Mouse (Mus musculus): ENCODE results near the gene Cenps. TPM values are rescaled to one million over a fixed set of nuclear protein-coding genes. Genes with fewer than 3 reads are reported as not detected.
A peak's percentile ranks its signal among the peaks of the same experiment; 100 is the strongest.

The Cenps gene
- 22.6 and 23.7 TPM in 2 replicates for polyA plus RNA-seq (2015; fragmentation: Nextera tagmentation; extraction: Ambion mirVana)

GRCm38 (mm10) chr4:149136982-149137770 is at the start of gene Cenps:
Gene Cenps, minus strand, starts transcription at chr4:149137629.
- peak within 1 kb of the TSS; percentile 59; the same call in 1 of the 2 replicates for H3K9ac ChIP-seq
- peak; percentile 92 for ATAC-seq (ENCODE audit: insufficient read depth, low FRiP score, low read depth)
- H3K27ac ChIP-seq = peak within 1 kb of the TSS; percentile 93
- H3K4me2 ChIP-seq = peak within 1 kb of the TSS; percentile 57
- under 1% methylated on average over 68 of the region's 68 CpGs for WGBS
- no peaks in the 10 kb centered on the region for H3K27me3 ChIP-seq (replicated peaks)
- H3K36me3 ChIP-seq = no peaks in the 10 kb centered on the region
- peaks cover 8% of the 10 kb centered on the region for H3K4me1 ChIP-seq
- no peaks in the 10 kb centered on the region for H3K9me3 ChIP-seq
- H3K4me3 ChIP-seq (replicated peaks) = peak within 1 kb of the TSS; percentile 61

DNA sequence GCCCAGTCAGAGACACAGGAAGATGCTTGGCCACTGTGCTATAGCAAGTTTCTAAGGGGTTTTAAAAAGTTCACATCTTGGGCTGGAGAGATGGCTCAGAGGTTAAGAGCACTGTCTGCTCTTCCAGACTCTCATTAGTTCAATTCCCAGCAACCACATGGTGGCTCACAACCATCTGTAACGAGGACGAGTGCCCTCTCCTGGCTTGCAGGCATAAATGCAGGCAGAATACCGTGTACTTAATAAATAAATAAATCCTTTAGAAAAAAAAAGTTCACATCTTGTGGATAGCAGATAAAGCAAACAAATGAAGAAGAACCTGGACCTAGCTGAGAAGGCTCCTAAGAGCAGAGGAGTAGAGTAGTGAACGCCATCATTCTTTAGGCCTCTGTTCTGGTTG is 45.3 kb upstream of the Cenps start:
- H3K27me3 ChIP-seq (replicated peaks) = no peaks in the 10 kb centered on the region
- H3K9ac ChIP-seq = no peak overlapping the region
- H3K4me3 ChIP-seq (replicated peaks) = no peak overlapping the region
- no peak overlapping the region for H3K27ac ChIP-seq
- 0 out of 2 replicates have a peak, but pooled peaks cover 3% of the 10 kb centered on the region for H3K4me1 ChIP-seq
- WGBS = 65% methylated on average over 4 of the region's 4 CpGs
- H3K9me3 ChIP-seq = no peaks in the 10 kb centered on the region
- peaks cover 32% of the 10 kb centered on the region for H3K36me3 ChIP-seq
- no peak overlapping the region for H3K4me2 ChIP-seq
- ATAC-seq (ENCODE audit: insufficient read depth, low FRiP score, low read depth) = no peak

DNA sequence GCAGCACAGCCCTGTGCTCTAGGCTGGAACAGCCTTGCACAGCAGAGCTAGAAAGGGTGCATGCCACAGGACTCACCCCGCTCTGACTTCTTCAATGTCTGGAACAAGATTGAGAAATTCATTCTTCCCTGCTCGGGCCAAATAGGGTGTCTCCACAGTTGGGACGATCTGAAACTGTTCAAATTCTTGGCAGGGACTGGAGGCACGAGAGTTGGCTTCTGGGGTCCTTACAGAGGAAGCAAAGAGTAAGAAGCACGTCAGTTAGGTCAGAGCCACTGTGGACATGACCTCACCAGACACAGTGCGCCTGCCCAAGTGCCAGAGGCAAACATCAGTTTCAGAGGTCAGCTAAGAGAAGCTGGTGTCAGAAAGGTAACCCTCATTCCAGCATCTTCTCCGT is 44.8 kb upstream of the Cenps start:
- Histone ChIP-seq H3K27ac (no peak overlapping the region), H3K4me1 (0 out of 2 replicates have a peak, but pooled peaks cover 3% of the 10 kb centered on the region), H3K4me2 (no peak overlapping the region), H3K36me3 (peaks cover 27% of the 10 kb centered on the region), H3K9me3 (no peaks in the 10 kb centered on the region), H3K9ac (no peak overlapping the region), H3K4me3 (replicated peaks) (no peak overlapping the region), H3K27me3 (replicated peaks) (no peaks in the 10 kb centered on the region)
- WGBS = 85% methylated on average over 7 of the region's 7 CpGs
- ATAC-seq (ENCODE audit: insufficient read depth, low FRiP score, low read depth) = no peak

- H3K4me1 ChIP-seq = 0 out of 2 replicates have a peak, but pooled peaks cover 3% of the 10 kb centered on the region
- WGBS = 53% methylated on average over 4 of the region's 4 CpGs
- H3K9me3 ChIP-seq = no peaks in the 10 kb centered on the region
- H3K9ac ChIP-seq = no peak overlapping the region
- no peaks in the 10 kb centered on the region for H3K27me3 ChIP-seq (replicated peaks)
- peak overlapping the region; percentile 42; the same call in 1 of the 2 replicates for H3K27ac ChIP-seq
- no peak overlapping the region for H3K4me2 ChIP-seq
- peaks cover 12% of the 10 kb centered on the region for H3K36me3 ChIP-seq
- no peak overlapping the region for H3K4me3 ChIP-seq (replicated peaks)
- no peak; the same call in 1 of the 2 replicates for ATAC-seq (ENCODE audit: insufficient read depth, low FRiP score, low read depth)
Observed at GRCm38 (mm10) chr4:149179573-149179972, 42.1 kb upstream of the Cenps start.

DNA sequence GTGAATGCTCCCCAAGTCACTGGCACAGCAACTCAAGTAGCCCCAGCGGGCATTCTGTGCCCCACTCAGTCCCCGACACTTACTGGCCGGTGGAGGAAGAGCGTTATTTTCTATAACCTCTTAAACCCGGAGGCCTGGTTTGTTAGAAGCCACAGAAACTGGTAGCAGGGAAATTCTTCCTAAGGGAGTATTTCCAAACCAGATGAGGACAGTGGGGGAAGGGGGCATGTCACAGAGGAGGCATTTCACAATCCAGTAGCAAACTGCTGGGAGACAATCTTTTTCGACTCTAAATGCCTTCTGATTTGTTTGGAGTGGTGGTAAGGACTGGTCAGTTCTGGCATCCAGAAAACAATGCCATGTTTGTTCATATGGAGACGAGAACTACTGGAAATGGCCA is 41.7 kb upstream of the Cenps start:
- Histone ChIP-seq H3K9me3 (no peaks in the 10 kb centered on the region), H3K4me1 (0 out of 2 replicates have a peak, but pooled peaks cover 3% of the 10 kb centered on the region), H3K27ac (peak overlapping the region; percentile 42), H3K4me2 (no peak overlapping the region), H3K9ac (no peak overlapping the region), H3K27me3 (replicated peaks) (no peaks in the 10 kb centered on the region), H3K4me3 (replicated peaks) (no peak overlapping the region), H3K36me3 (peaks cover 10% of the 10 kb centered on the region)
- ATAC-seq (ENCODE audit: insufficient read depth, low FRiP score, low read depth) = no peak
- WGBS = 74% methylated on average over 7 of the region's 7 CpGs

DNA sequence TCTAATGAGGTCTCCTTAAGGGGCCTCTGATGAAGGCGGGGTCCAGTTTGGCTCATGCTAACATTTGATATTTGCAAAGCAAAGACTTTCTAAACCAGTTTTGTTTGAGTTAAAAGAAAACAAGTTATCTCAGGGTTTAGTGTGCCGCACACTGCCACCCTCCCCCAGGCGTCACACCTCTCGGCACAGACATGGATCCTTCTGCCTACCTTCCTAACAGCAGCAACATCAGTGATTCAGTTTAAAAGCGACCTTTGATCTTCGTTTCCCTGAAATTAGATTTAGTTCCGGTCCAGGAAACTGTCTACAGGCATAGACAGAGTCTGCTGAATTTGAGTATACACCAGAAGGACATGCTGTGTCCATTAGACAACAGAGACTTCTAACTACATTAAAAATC is 40.9 kb upstream of the Cenps start:
- no peak overlapping the region for H3K9ac ChIP-seq
- H3K27ac ChIP-seq = no peak overlapping the region; the same call in 1 of the 2 replicates
- WGBS = 67% methylated on average over 7 of the region's 7 CpGs
- no peak overlapping the region for H3K4me2 ChIP-seq
- 0 out of 2 replicates have a peak, but pooled peaks cover 3% of the 10 kb centered on the region for H3K4me1 ChIP-seq
- H3K4me3 ChIP-seq (replicated peaks) = no peak overlapping the region
- no peaks in the 10 kb centered on the region for H3K9me3 ChIP-seq
- no peaks in the 10 kb centered on the region for H3K27me3 ChIP-seq (replicated peaks)
- peaks cover 3% of the 10 kb centered on the region; the same call in 1 of the 2 replicates for H3K36me3 ChIP-seq
- ATAC-seq (ENCODE audit: insufficient read depth, low FRiP score, low read depth) = no peak

DNA sequence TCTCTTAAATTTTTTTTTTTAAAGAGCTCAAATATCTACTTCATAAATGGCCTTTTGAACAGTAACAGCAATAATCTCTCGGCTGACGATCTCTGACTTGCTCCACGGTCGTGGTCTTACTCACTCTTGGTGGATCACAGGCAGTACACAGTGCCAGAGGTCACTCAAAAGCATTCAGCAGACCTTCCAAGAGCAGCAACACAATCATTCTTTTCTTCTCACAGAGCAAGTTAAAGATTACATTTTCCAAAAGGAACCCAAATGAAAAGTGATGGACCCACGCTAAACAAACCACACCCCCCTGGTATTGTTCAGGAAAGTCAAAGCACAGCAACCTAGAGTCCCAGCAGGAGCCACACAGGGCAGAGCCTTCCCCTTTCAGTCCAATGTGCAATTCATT is 39.6 kb upstream of the Cenps start:
- Histone ChIP-seq H3K4me2 (no peak overlapping the region), H3K4me1 (peaks cover 8% of the 10 kb centered on the region; the same call in 1 of the 2 replicates), H3K36me3 (peaks cover 3% of the 10 kb centered on the region; the same call in 1 of the 2 replicates), H3K27ac (no peak overlapping the region), H3K4me3 (replicated peaks) (no peak overlapping the region), H3K9ac (no peak overlapping the region), H3K9me3 (no peaks in the 10 kb centered on the region), H3K27me3 (replicated peaks) (no peaks in the 10 kb centered on the region)
- 54% methylated on average over 5 of the region's 5 CpGs for WGBS
- no peak for ATAC-seq (ENCODE audit: insufficient read depth, low FRiP score, low read depth)

- ATAC-seq (ENCODE audit: insufficient read depth, low FRiP score, low read depth) = no peak
- no peak overlapping the region for H3K4me3 ChIP-seq (replicated peaks)
- H3K9ac ChIP-seq = no peak overlapping the region
- no peaks in the 10 kb centered on the region for H3K9me3 ChIP-seq
- peaks cover 3% of the 10 kb centered on the region; the same call in 1 of the 2 replicates for H3K36me3 ChIP-seq
- no peak overlapping the region for H3K27ac ChIP-seq
- no peaks in the 10 kb centered on the region for H3K27me3 ChIP-seq (replicated peaks)
- H3K4me1 ChIP-seq = peaks cover 9% of the 10 kb centered on the region; the same call in 1 of the 2 replicates
- WGBS = 79% methylated on average over 6 of the region's 6 CpGs
- H3K4me2 ChIP-seq = no peak overlapping the region
Observed at GRCm38 (mm10) chr4:149176645-149177044, 39.2 kb upstream of the Cenps start.

- H3K9ac ChIP-seq = no peak overlapping the region
- H3K27me3 ChIP-seq (replicated peaks) = no peaks in the 10 kb centered on the region
- H3K9me3 ChIP-seq = no peaks in the 10 kb centered on the region
- no peak overlapping the region for H3K4me2 ChIP-seq
- no peaks in the 10 kb centered on the region; the same call in 1 of the 2 replicates for H3K36me3 ChIP-seq
- peaks cover 9% of the 10 kb centered on the region for H3K4me1 ChIP-seq
- 84% methylated on average over 6 of the region's 6 CpGs for WGBS
- H3K4me3 ChIP-seq (replicated peaks) = no peak overlapping the region
- H3K27ac ChIP-seq = no peak overlapping the region
- ATAC-seq (ENCODE audit: insufficient read depth, low FRiP score, low read depth) = no peak
Observed at GRCm38 (mm10) chr4:149173661-149174060, 36.2 kb upstream of the Cenps start.

DNA sequence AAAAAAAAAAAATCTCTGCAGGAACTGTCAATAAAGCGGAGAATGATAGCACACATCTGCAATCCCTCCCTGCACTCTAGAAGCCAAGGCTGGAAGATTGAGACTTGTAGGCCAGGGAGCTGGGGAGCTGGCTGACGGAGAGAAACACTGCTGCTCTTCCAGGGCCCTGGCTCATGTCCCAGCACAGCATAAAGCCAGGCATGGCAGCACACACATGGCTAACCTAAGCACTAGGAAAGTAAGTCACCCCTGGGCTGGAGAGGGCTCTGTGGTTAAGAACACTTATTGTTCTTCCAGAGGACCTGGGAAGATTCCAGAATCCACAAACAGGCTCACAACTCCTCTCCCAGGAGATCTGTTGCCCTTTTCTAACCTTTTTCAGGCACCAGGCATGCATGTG is 35.2 kb upstream of the Cenps start:
- Histone ChIP-seq H3K36me3 (no peaks in the 10 kb centered on the region), H3K4me3 (replicated peaks) (no peak overlapping the region), H3K4me2 (no peak overlapping the region), H3K4me1 (peaks cover 9% of the 10 kb centered on the region), H3K27ac (peak overlapping the region; percentile 37), H3K9me3 (no peaks in the 10 kb centered on the region), H3K27me3 (replicated peaks) (no peaks in the 10 kb centered on the region), H3K9ac (no peak overlapping the region)
- WGBS = 68% methylated on average over 2 of the region's 2 CpGs
- ATAC-seq (ENCODE audit: insufficient read depth, low FRiP score, low read depth) = no peak

GRCm38 (mm10) chr4:149172083-149172482 is 34.7 kb upstream of the Cenps start:
- Histone ChIP-seq H3K36me3 (no peaks in the 10 kb centered on the region), H3K4me2 (no peak overlapping the region), H3K4me3 (replicated peaks) (no peak overlapping the region), H3K27ac (peak overlapping the region; percentile 37), H3K27me3 (replicated peaks) (no peaks in the 10 kb centered on the region), H3K9ac (no peak overlapping the region), H3K4me1 (peaks cover 11% of the 10 kb centered on the region), H3K9me3 (no peaks in the 10 kb centered on the region)
- WGBS = 76% methylated on average over 5 of the region's 5 CpGs
- ATAC-seq (ENCODE audit: insufficient read depth, low FRiP score, low read depth) = no peak

- Histone ChIP-seq H3K27me3 (replicated peaks) (no peaks in the 10 kb centered on the region), H3K27ac (peak overlapping the region; percentile 76), H3K36me3 (no peaks in the 10 kb centered on the region), H3K4me3 (replicated peaks) (no peak overlapping the region), H3K9ac (no peak overlapping the region), H3K4me2 (no peak overlapping the region), H3K9me3 (no peaks in the 10 kb centered on the region), H3K4me1 (peaks cover 13% of the 10 kb centered on the region)
- WGBS = 57% methylated on average over 5 of the region's 5 CpGs
- no peak for ATAC-seq (ENCODE audit: insufficient read depth, low FRiP score, low read depth)
Observed at GRCm38 (mm10) chr4:149171581-149171981, 34.2 kb upstream of the Cenps start.

Measured in stomach, embryonic 15.5 days (tissue).